In genomic region chr5:102576750-102577149, GRCm38 (mm10) we compare ENCODE assay signal across 22 mouse cellular contexts.
DNase-seq lines count a peak whose midpoint lies in the region; ATAC-seq and TF ChIP-seq lines count a peak whose summit lies in the region.
"Had no signal": no experiment of that assay in that cellular context is flagged by ENCODE, and none has a peak within 500 bp of the region (broad histone marks: within the 10 kb centered on the region; RNA-seq: fewer than 3 reads in every experiment).

No protein-coding gene starts in this region.

- WGBS in lung, embryonic 14.5 days: 76% methylated on average over 3 of the region's 3 CpGs
- 64% methylated on average over 3 of the region's 3 CpGs for WGBS in lung, adult 2 months
- WGBS in forebrain, embryonic 14.5 days: 95% methylated on average over 3 of the region's 3 CpGs

- H3K27ac ChIP-seq in lung, embryonic 14.5 days (ENCODE audit: low read depth): no peak overlapping the region
- no peak overlapping the region for H3K27ac ChIP-seq in forebrain, embryonic 14.5 days (ENCODE audit: low read depth, low read length)
- H3K27ac ChIP-seq: forebrain, embryonic 12.5 days; hindbrain, postnatal 0 days; layer of hippocampus, adult 2 months; liver, embryonic 14.5 days; midbrain, embryonic 12.5 days had no signal

- H3K36me3 ChIP-seq in lung, embryonic 14.5 days (ENCODE audit: insufficient read depth): no peaks in the 10 kb centered on the region
- H3K36me3 ChIP-seq in forebrain, embryonic 14.5 days (ENCODE audit: control insufficient read depth, insufficient read depth, low read length): no peaks in the 10 kb centered on the region
- H3K36me3 ChIP-seq: forebrain, embryonic 12.5 days; G1E; midbrain, embryonic 12.5 days; stomach, embryonic 15.5 days had no signal

- H3K4me1 ChIP-seq in lung, embryonic 14.5 days (ENCODE audit: insufficient read depth): peaks cover 8% of the 10 kb centered on the region
- H3K4me1 ChIP-seq in lung, adult 2 months (ENCODE audit: control insufficient read depth, insufficient read depth, low read length): 0 out of 2 replicates have a peak, but pooled peaks cover 2% of the 10 kb centered on the region
- H3K4me1 ChIP-seq in forebrain, embryonic 14.5 days (ENCODE audit: control insufficient read depth, insufficient read depth, low read length): no peaks in the 10 kb centered on the region
- H3K4me1 ChIP-seq: forebrain, embryonic 12.5 days; midbrain, embryonic 12.5 days had no signal

- peak; percentile 41 for DNase-seq in lung, embryonic 14.5 days
- DNase-seq in lung, adult 2 months: no peak
- peak; percentile 85 for DNase-seq in 3T3-L1 (ENCODE audit: low read depth, low spot score)
- DNase-seq in Muller cell, postnatal 12 days (ENCODE audit: inconsistent ontology term): peak; percentile 72
- DNase-seq in lung, postnatal 36 days: peak; percentile 23
- no peak for DNase-seq in layer of hippocampus, adult 18-20 months (ENCODE audit: low spot score in 2 of 2)
- no peak for DNase-seq in forebrain, embryonic 14.5 days (ENCODE audit: low spot score)
- DNase-seq: adrenal gland, postnatal 36 days; cerebellum, adult 2 months; cerebellum, postnatal 36 days; gastrocnemius, postnatal 36 days; kidney, adult 11 months; layer of hippocampus, postnatal 36 days; thymus, postnatal 36 days had no signal

- no peaks in the 10 kb centered on the region for H3K27me3 ChIP-seq in lung, embryonic 14.5 days (ENCODE audit: insufficient read depth, low read length)
- H3K27me3 ChIP-seq in forebrain, embryonic 14.5 days (replicated peaks; ENCODE audit: control insufficient read depth, insufficient read depth, low read length): no peaks in the 10 kb centered on the region
- H3K27me3 ChIP-seq: forebrain, embryonic 12.5 days; midbrain, embryonic 12.5 days; stomach, embryonic 15.5 days had no signal

- H3K4me3 ChIP-seq in lung, embryonic 14.5 days (ENCODE audit: low read depth, low read length): no peak overlapping the region
- no peak overlapping the region for H3K4me3 ChIP-seq in lung, adult 2 months (replicated peaks; ENCODE audit: extremely low read depth, low read depth, low read length)
- H3K4me3 ChIP-seq in forebrain, embryonic 14.5 days (ENCODE audit: low read depth, low read length): no peak overlapping the region
- H3K4me3 ChIP-seq: forebrain, embryonic 12.5 days; layer of hippocampus, adult 2 months; midbrain, embryonic 12.5 days; stomach, embryonic 15.5 days had no signal

- peaks cover 5% of the 10 kb centered on the region; the same call in 1 of the 2 replicates for H3K9me3 ChIP-seq in lung, embryonic 14.5 days (ENCODE audit: low read depth, low read length)
- peaks cover 2% of the 10 kb centered on the region for H3K9me3 ChIP-seq in forebrain, embryonic 14.5 days (replicated peaks; ENCODE audit: control insufficient read depth, low read length)
- H3K9me3 ChIP-seq: midbrain, embryonic 12.5 days; stomach, embryonic 15.5 days had no signal

- TF ChIP-seq POLR2A in lung, adult 2 months (IDR thresholded peaks at IDR 0.05; ENCODE audit: borderline replicate concordance, extremely low read depth, low read depth, low read length): no peak

- H3K9ac ChIP-seq in lung, embryonic 14.5 days: no peak overlapping the region
- H3K9ac ChIP-seq in forebrain, embryonic 14.5 days (ENCODE audit: low read length): no peak overlapping the region
- H3K9ac ChIP-seq: forebrain, embryonic 12.5 days; liver, embryonic 14.5 days; midbrain, embryonic 12.5 days; stomach, embryonic 15.5 days had no signal

- peak; percentile 63; the same call in 1 of the 2 replicates for ATAC-seq in lung, embryonic 14.5 days (ENCODE audit: insufficient read depth)
- no peak for ATAC-seq in monocyte, adult 5-6 weeks (replicated peaks; ENCODE audit: insufficient number of reproducible peaks, low FRiP score, low TSS enrichment, poor library complexity, severe bottlenecking)
- no peak for ATAC-seq in forebrain, embryonic 14.5 days
- ATAC-seq: hindbrain, postnatal 0 days had no signal

- TF ChIP-seq CTCF in lung, embryonic 14.5 days (IDR thresholded peaks at IDR 0.05; ENCODE audit: low read depth): no peak
- no peak for TF ChIP-seq CTCF in lung, adult 2 months (IDR thresholded peaks at IDR 0.05; ENCODE audit: insufficient read depth, low read length)

- no peak overlapping the region for H3K4me2 ChIP-seq in lung, embryonic 14.5 days
- H3K4me2 ChIP-seq in forebrain, embryonic 14.5 days (ENCODE audit: low read length): no peak overlapping the region
- H3K4me2 ChIP-seq: forebrain, embryonic 12.5 days; midbrain, embryonic 12.5 days; stomach, embryonic 15.5 days had no signal

Comparison
In these comparisons a context has a peak if more than half of its experiments do, and no peak if none do; other contexts are left out.
1. DNase-seq: peak in lung, embryonic 14.5 days (single experiment), 3T3-L1 (single experiment), Muller cell, postnatal 12 days (single experiment) and lung, postnatal 36 days (single experiment); none in lung, adult 2 months (single experiment), layer of hippocampus, adult 18-20 months (0 of 2) and forebrain, embryonic 14.5 days (single experiment).